Mouse (Mus musculus) induced T-regulatory cell, adult 2 months (primary cell): ENCODE measurements around the gene Rtn4rl1.

Experiments used
- DNase-seq: peaks from one replicate; pipeline ENCODE4 v3.0.0-alpha.2; 2012; ENCODE audit warnings: low read depth

The Rtn4rl1 gene

GRCm38 (mm10) chr11:75184986-75185385 is 8.6 kb upstream of the Rtn4rl1 start:
- DNase-seq, result no peak

GRCm38 (mm10) chr11:75189713-75190370 is 3.7 kb upstream of the Rtn4rl1 start:
- no peak for DNase-seq

- peak; percentile 92 for DNase-seq
Measured at GRCm38 (mm10) chr11:75190371-75190724, 3.2 kb upstream of the Rtn4rl1 start.

- DNase-seq, result no peak
Measured at GRCm38 (mm10) chr11:75190905-75191441, 2.6 kb upstream of the Rtn4rl1 start, which contains the start of gene Dph1. Gene Dph1 (minus strand): TSS chr11:75191241.

GRCm38 (mm10) chr11:75191841-75192240 is 1.7 kb upstream of the Rtn4rl1 start:
- no peak for DNase-seq

- DNase-seq, result peak; percentile 87
Measured at GRCm38 (mm10) chr11:75192336-75193214, 1.0 kb upstream of the Rtn4rl1 start.

GRCm38 (mm10) chr11:75194121-75194849 is 702 bp downstream of the Rtn4rl1 start:
- peak; percentile 58 for DNase-seq

- DNase-seq, result peak; percentile 87
Measured at GRCm38 (mm10) chr11:75194850-75195461, 1.4 kb downstream of the Rtn4rl1 start.

GRCm38 (mm10) chr11:75196131-75196530 is 2.5 kb downstream of the Rtn4rl1 start:
- DNase-seq, result no peak

GRCm38 (mm10) chr11:75197956-75198355 is 4.4 kb downstream of the Rtn4rl1 start:
- DNase-seq, result peak; percentile 70

- no peak for DNase-seq
Measured at GRCm38 (mm10) chr11:75198792-75199191, 5.2 kb downstream of the Rtn4rl1 start.

- peak; percentile 56 for DNase-seq
Measured at GRCm38 (mm10) chr11:75199951-75200350, 6.4 kb downstream of the Rtn4rl1 start.

- no peak for DNase-seq
Measured at GRCm38 (mm10) chr11:75200935-75201334, 7.4 kb downstream of the Rtn4rl1 start.

- DNase-seq, result no peak
Measured at GRCm38 (mm10) chr11:75201721-75202120, 8.1 kb downstream of the Rtn4rl1 start.

- no peak for DNase-seq
Measured at GRCm38 (mm10) chr11:75203926-75204325, 10.3 kb downstream of the Rtn4rl1 start.

GRCm38 (mm10) chr11:75204472-75204871 is 10.9 kb downstream of the Rtn4rl1 start:
- DNase-seq, result no peak

- no peak for DNase-seq
Measured at GRCm38 (mm10) chr11:75206347-75206746, 12.8 kb downstream of the Rtn4rl1 start.

GRCm38 (mm10) chr11:75209363-75209762 is 15.8 kb downstream of the Rtn4rl1 start:
- DNase-seq, result no peak

GRCm38 (mm10) chr11:75210093-75210492 is 16.5 kb downstream of the Rtn4rl1 start:
- DNase-seq, result no peak

GRCm38 (mm10) chr11:75210755-75211154 is 17.2 kb downstream of the Rtn4rl1 start:
- DNase-seq, result no peak

GRCm38 (mm10) chr11:75212031-75212667 is 18.6 kb downstream of the Rtn4rl1 start:
- no peak for DNase-seq
